26 mouse cellular contexts compared by ENCODE assay signal in genomic region chr2:70317850-70318249, GRCm38 (mm10).
A peak's percentile ranks its signal among the peaks of the same experiment; 100 is the strongest.
DNase-seq lines count a peak whose midpoint lies in the region; ATAC-seq and TF ChIP-seq lines count a peak whose summit lies in the region.
"Had no signal": no experiment of that assay in that cellular context is flagged by ENCODE, and none has a peak within 500 bp of the region (broad histone marks: within the 10 kb centered on the region; RNA-seq: fewer than 3 reads in every experiment).

No protein-coding gene starts in this region.

- H3K9me3 ChIP-seq in forebrain, embryonic 13.5 days (replicated peaks): no peaks in the 10 kb centered on the region
- no peaks in the 10 kb centered on the region for H3K9me3 ChIP-seq in forebrain, embryonic 10.5 days
- no peaks in the 10 kb centered on the region for H3K9me3 ChIP-seq in heart, embryonic 15.5 days (replicated peaks)
- no peaks in the 10 kb centered on the region for H3K9me3 ChIP-seq in midbrain, embryonic 11.5 days (ENCODE audit: control insufficient read depth, low read length)
- H3K9me3 ChIP-seq in stomach, postnatal 0 days (ENCODE audit: control insufficient read depth, low read length): no peaks in the 10 kb centered on the region
- H3K9me3 ChIP-seq: embryonic facial prominence, embryonic 12.5 days; G1E; kidney, embryonic 15.5 days; limb, embryonic 10.5 days; neural tube, embryonic 13.5 days had no signal

- H3K27ac ChIP-seq in forebrain, embryonic 13.5 days: 0 out of 2 replicates have a peak overlapping the region, but pooled peaks have one; percentile 12
- no peak overlapping the region for H3K27ac ChIP-seq in forebrain, embryonic 10.5 days
- H3K27ac ChIP-seq in heart, embryonic 15.5 days: no peak overlapping the region
- 0 out of 2 replicates have a peak overlapping the region, but pooled peaks have one; percentile 25 for H3K27ac ChIP-seq in midbrain, embryonic 11.5 days (ENCODE audit: low read depth, low read length)
- H3K27ac ChIP-seq in stomach, postnatal 0 days (replicated peaks): no peak overlapping the region
- H3K27ac ChIP-seq: embryonic facial prominence, embryonic 12.5 days; kidney, embryonic 15.5 days; limb, embryonic 10.5 days; neural tube, embryonic 13.5 days had no signal

- no peak for TF ChIP-seq CTCF in stomach, postnatal 0 days (IDR thresholded peaks at IDR 0.05; ENCODE audit: low read depth)

- WGBS in forebrain, embryonic 13.5 days: 8% methylated on average over 6 of the region's 6 CpGs
- WGBS in forebrain, embryonic 10.5 days: 22% methylated on average over 6 of the region's 6 CpGs
- WGBS in heart, embryonic 15.5 days: 24% methylated on average over 6 of the region's 6 CpGs
- 4% methylated on average over 6 of the region's 6 CpGs for WGBS in midbrain, embryonic 11.5 days
- 26% methylated on average over 6 of the region's 6 CpGs for WGBS in stomach, postnatal 0 days

- TF ChIP-seq EP300 in stomach, postnatal 0 days (optimal IDR thresholded peaks at IDR 0.05): no peak

- H3K9ac ChIP-seq in forebrain, embryonic 13.5 days: 0 out of 2 replicates have a peak overlapping the region, but pooled peaks have one; percentile 14
- H3K9ac ChIP-seq in heart, embryonic 15.5 days: peak overlapping the region; percentile 23; the same call in 1 of the 2 replicates
- H3K9ac ChIP-seq in midbrain, embryonic 11.5 days (ENCODE audit: low read length): no peak overlapping the region
- no peak overlapping the region for H3K9ac ChIP-seq in stomach, postnatal 0 days (ENCODE audit: low read length)
- H3K9ac ChIP-seq: embryonic facial prominence, embryonic 12.5 days; kidney, embryonic 15.5 days; liver, postnatal 0 days; neural tube, embryonic 13.5 days had no signal

- no peaks in the 10 kb centered on the region for H3K27me3 ChIP-seq in forebrain, embryonic 13.5 days
- peaks cover 5% of the 10 kb centered on the region for H3K27me3 ChIP-seq in forebrain, embryonic 10.5 days (ENCODE audit: poor library complexity, severe bottlenecking)
- H3K27me3 ChIP-seq in heart, embryonic 15.5 days: peaks cover 4% of the 10 kb centered on the region; the same call in 1 of the 2 replicates
- H3K27me3 ChIP-seq in midbrain, embryonic 11.5 days (ENCODE audit: control insufficient read depth, insufficient read depth, low read length): no peaks in the 10 kb centered on the region
- H3K27me3 ChIP-seq in stomach, postnatal 0 days (ENCODE audit: control insufficient read depth, insufficient read depth, low read length): no peaks in the 10 kb centered on the region
- H3K27me3 ChIP-seq: megakaryocyte, embryonic 14.5 days; neural tube, embryonic 13.5 days had no signal

- DNase-seq in forebrain, embryonic 10.5 days (ENCODE audit: extremely low spot score, low spot score): no peak
- DNase-seq in heart, adult 9 months (ENCODE audit: low spot score in 2 of 2): no peak
- DNase-seq in midbrain, embryonic 11.5 days (ENCODE audit: low spot score, missing footprints): peak; percentile 89
- no peak for DNase-seq in stomach, postnatal 0 days (ENCODE audit: low spot score)
- DNase-seq in cerebellum, postnatal 14 days: no peak
- DNase-seq: adrenal gland, postnatal 36 days; cerebellum, adult 18-20 months; gastrocnemius, postnatal 10 days; kidney, postnatal 4 days; layer of hippocampus, adult 9-11 months; liver, postnatal 0 days; lung, postnatal 10 days; right cerebral cortex, adult 18-20 months; thymus, adult 2 months had no signal

- H3K36me3 ChIP-seq in forebrain, embryonic 13.5 days (ENCODE audit: poor library complexity, severe bottlenecking): no peaks in the 10 kb centered on the region
- H3K36me3 ChIP-seq in forebrain, embryonic 10.5 days (replicated peaks): no peaks in the 10 kb centered on the region
- H3K36me3 ChIP-seq in heart, embryonic 15.5 days: no peaks in the 10 kb centered on the region
- no peaks in the 10 kb centered on the region for H3K36me3 ChIP-seq in midbrain, embryonic 11.5 days (ENCODE audit: control insufficient read depth, insufficient read depth, low read length)
- no peaks in the 10 kb centered on the region for H3K36me3 ChIP-seq in stomach, postnatal 0 days (ENCODE audit: control insufficient read depth, insufficient read depth, low read length)
- H3K36me3 ChIP-seq: embryonic facial prominence, embryonic 12.5 days; G1E; kidney, embryonic 15.5 days; limb, embryonic 10.5 days; neural tube, embryonic 13.5 days had no signal

- no peak overlapping the region for H3K4me3 ChIP-seq in forebrain, embryonic 13.5 days
- H3K4me3 ChIP-seq in forebrain, embryonic 10.5 days: no peak overlapping the region
- no peak overlapping the region for H3K4me3 ChIP-seq in heart, embryonic 15.5 days
- H3K4me3 ChIP-seq in midbrain, embryonic 11.5 days (ENCODE audit: low read depth, low read length): no peak overlapping the region
- no peak overlapping the region for H3K4me3 ChIP-seq in stomach, postnatal 0 days (ENCODE audit: low read depth, low read length)
- H3K4me3 ChIP-seq: embryonic facial prominence, embryonic 12.5 days; erythroblast, embryonic 14.5 days; kidney, embryonic 15.5 days; limb, embryonic 10.5 days; megakaryocyte, embryonic 14.5 days; neural tube, embryonic 13.5 days had no signal

- H3K4me2 ChIP-seq in forebrain, embryonic 13.5 days: peak overlapping the region; percentile 18
- no peak overlapping the region; the same call in 1 of the 2 replicates for H3K4me2 ChIP-seq in heart, embryonic 15.5 days
- H3K4me2 ChIP-seq in midbrain, embryonic 11.5 days: no peak overlapping the region
- H3K4me2 ChIP-seq in stomach, postnatal 0 days (replicated peaks; ENCODE audit: low read depth): no peak overlapping the region
- H3K4me2 ChIP-seq: embryonic facial prominence, embryonic 12.5 days; kidney, embryonic 15.5 days; neural tube, embryonic 13.5 days had no signal

- ATAC-seq in forebrain, embryonic 13.5 days: no peak
- no peak for ATAC-seq in heart, embryonic 15.5 days (replicated peaks; ENCODE audit: insufficient number of reproducible peaks, insufficient read depth, low FRiP score, low read depth)
- ATAC-seq in midbrain, embryonic 11.5 days (ENCODE audit: low FRiP score): no peak
- ATAC-seq in stomach, postnatal 0 days (ENCODE audit: low FRiP score, low TSS enrichment): 0 out of 2 replicates have a peak, but pooled peaks have one; percentile 15
- no peak for ATAC-seq in activated CD4-positive, CD25-positive, alpha-beta regulatory T cell, adult 4 months
- ATAC-seq: hindbrain, embryonic 16.5 days; intestine, postnatal 0 days; liver, postnatal 0 days had no signal

- peaks cover 29% of the 10 kb centered on the region for H3K4me1 ChIP-seq in forebrain, embryonic 13.5 days
- peaks cover 22% of the 10 kb centered on the region for H3K4me1 ChIP-seq in forebrain, embryonic 10.5 days
- peaks cover 30% of the 10 kb centered on the region for H3K4me1 ChIP-seq in heart, embryonic 15.5 days (replicated peaks)
- H3K4me1 ChIP-seq in midbrain, embryonic 11.5 days (ENCODE audit: control insufficient read depth, insufficient read depth, low read length): peaks cover 6% of the 10 kb centered on the region
- no peaks in the 10 kb centered on the region for H3K4me1 ChIP-seq in stomach, postnatal 0 days (replicated peaks; ENCODE audit: control insufficient read depth, insufficient read depth)
- H3K4me1 ChIP-seq: megakaryocyte, embryonic 14.5 days had no signal

Comparison
In these comparisons a context has a peak if more than half of its experiments do, and no peak if none do; other contexts are left out.
1. H3K27ac ChIP-seq: peak in forebrain, embryonic 13.5 days (single experiment) and midbrain, embryonic 11.5 days (single experiment); none in forebrain, embryonic 10.5 days (single experiment), heart, embryonic 15.5 days (single experiment) and stomach, postnatal 0 days (single experiment).
2. H3K9ac ChIP-seq: peak in forebrain, embryonic 13.5 days (single experiment) and heart, embryonic 15.5 days (single experiment); none in midbrain, embryonic 11.5 days (single experiment) and stomach, postnatal 0 days (single experiment).